Mouse (Mus musculus): Measurements from ENCODE around the gene Egln1.

GRCm38 (mm10) chr8:124929006-124929405 lies 20.1 kb downstream of the Egln1 start:
- TF ChIP-seq CTCF (IDR thresholded peaks at IDR 0.05) = no peak
- no peak for TF ChIP-seq EP300 (IDR thresholded peaks at IDR 0.05)

All from lung, postnatal 0 days (tissue).